Mouse (Mus musculus): ENCODE results near the gene Gm1043.

- TF ChIP-seq CTCF (IDR thresholded peaks at IDR 0.05; ENCODE audit: insufficient read depth, low read depth, low read length), result no peak
- TF ChIP-seq POLR2A (IDR thresholded peaks at IDR 0.05; ENCODE audit: insufficient read depth, low read depth, low read length), result no peak
Observed at GRCm38 (mm10) chr5:37066703-37067568, 18.2 kb upstream of the Gm1043 start.
